Mouse (Mus musculus): ENCODE measurements around the gene Ivns1abp. TPM values are rescaled to one million over a fixed set of nuclear protein-coding genes. Genes with fewer than 3 reads are reported as not detected.

Ivns1abp gene
- polyA plus RNA-seq, 1 experiment from 2014 or later = 68.2 TPM

DNA sequence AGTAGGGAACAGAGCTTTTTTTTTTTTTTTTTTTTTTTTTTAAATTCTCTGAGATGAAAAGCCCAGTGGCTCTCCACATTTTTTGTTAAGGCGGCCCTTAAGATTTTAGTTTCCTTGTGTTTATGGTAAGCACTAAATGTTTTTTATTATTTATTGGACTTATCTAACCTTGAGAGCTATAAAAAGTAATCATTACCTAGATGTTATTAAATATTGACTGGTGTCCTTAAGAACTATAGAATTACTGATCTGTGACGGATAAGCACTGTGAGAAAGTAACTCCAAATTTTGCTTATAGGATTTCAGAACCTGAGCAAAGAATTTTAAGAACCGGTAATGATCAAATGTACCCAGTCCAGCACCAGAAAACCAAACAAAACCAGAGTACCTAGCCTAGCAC lies 11.5 kb upstream of the Ivns1abp start:
- WGBS (ENCODE audit: insufficient replicate concordance) = 77% methylated on average over 3 of the region's 3 CpGs
- Histone ChIP-seq H3K36me3 (replicated peaks; ENCODE audit: insufficient read depth, low read length) (no peaks in the 10 kb centered on the region), H3K9ac (replicated peaks) (no peak overlapping the region), H3K4me1 (ENCODE audit: insufficient read depth) (peaks cover 2% of the 10 kb centered on the region; the same call in 1 of the 2 replicates), H3K27ac (ENCODE audit: low read depth) (no peak overlapping the region), H3K9me3 (ENCODE audit: low read length) (no peaks in the 10 kb centered on the region), H3K4me3 (ENCODE audit: low read depth, low read length) (no peak overlapping the region), H3K4me2 (ENCODE audit: low read depth, low read length) (no peak overlapping the region), H3K27me3 (ENCODE audit: insufficient read depth, low read length) (no peaks in the 10 kb centered on the region)
- DNase-seq = no peak
- no peak for ATAC-seq
- no peak for TF ChIP-seq EP300 (IDR thresholded peaks at IDR 0.05; ENCODE audit: low read depth)
- no peak for TF ChIP-seq CTCF (IDR thresholded peaks at IDR 0.05; ENCODE audit: low read depth)

- no peaks in the 10 kb centered on the region for H3K36me3 ChIP-seq (replicated peaks; ENCODE audit: insufficient read depth, low read length)
- no peak overlapping the region for H3K9ac ChIP-seq (replicated peaks)
- ATAC-seq = peak; percentile 8; the same call in 1 of the 2 replicates
Observed at GRCm38 (mm10) chr1:151338234-151338633, 6.0 kb upstream of the Ivns1abp start.

DNA sequence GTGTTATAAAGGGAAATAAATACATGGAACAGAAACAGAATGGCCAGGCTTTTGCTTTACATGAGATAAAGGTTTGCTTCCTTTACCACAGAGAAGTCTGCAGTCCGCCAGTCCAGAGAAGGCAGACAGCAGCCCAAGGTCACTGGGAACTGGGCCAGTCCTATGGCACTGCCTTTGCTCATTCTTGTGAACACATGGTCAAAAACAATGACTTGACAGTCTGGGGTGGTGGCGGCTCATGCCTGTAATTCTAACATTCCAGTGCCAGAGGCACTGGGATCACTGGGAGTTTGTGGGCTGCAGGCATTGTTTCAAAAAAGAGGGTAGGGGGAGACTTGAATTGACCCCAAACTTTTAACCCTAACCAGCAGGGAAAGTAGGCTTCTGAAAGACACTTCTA lies 5.3 kb upstream of the Ivns1abp start:
- peak; percentile 80 for ATAC-seq

More at GRCm38 (mm10) chr1:151338234-151338633, 6.0 kb upstream of the Ivns1abp start:
- no peak overlapping the region for H3K4me2 ChIP-seq (ENCODE audit: low read depth, low read length)
- no peaks in the 10 kb centered on the region for H3K9me3 ChIP-seq (ENCODE audit: low read length)
- no peak for DNase-seq
- no peaks in the 10 kb centered on the region for H3K27me3 ChIP-seq (ENCODE audit: insufficient read depth, low read length)
- no peak for TF ChIP-seq CTCF (IDR thresholded peaks at IDR 0.05; ENCODE audit: low read depth)
- peak overlapping the region; percentile 79 for H3K27ac ChIP-seq (ENCODE audit: low read depth)
- peaks cover 39% of the 10 kb centered on the region for H3K4me1 ChIP-seq (ENCODE audit: insufficient read depth)
- H3K4me3 ChIP-seq (ENCODE audit: low read depth, low read length) = no peak overlapping the region

DNA sequence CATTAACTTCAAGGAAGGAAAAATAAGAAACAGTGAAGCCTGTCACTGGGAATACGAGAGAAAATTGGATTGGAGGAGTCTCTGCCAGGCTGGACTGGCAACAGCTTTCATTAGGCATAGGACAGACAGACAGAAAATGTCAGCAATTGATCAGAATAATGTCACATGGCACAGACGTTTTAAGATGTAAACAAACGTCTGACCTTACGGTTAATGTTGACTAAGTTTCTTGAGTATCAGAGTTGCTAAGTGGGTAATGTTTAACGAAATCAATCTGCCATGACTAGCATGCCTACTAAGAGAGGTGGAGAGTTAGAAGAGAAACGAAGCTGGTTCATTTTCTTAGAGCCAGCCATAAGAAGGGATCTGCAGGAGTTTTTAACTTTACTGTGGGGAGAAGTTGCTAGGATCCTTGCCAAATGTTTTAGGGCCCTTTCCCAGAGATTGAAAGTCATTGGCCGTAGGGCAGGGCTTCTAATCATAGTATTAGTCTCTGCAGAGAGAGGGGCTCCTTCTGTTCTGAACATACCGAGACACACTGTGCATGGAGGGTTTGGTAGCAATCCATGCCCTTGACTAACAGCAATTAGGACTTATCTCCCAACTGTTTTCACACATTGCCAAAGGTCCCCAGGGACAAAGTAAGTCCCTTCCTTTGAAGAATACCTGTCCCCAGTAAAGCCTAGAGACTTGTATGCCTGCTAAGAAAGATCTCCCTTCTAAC lies 2.8 kb upstream of the Ivns1abp start:
- H3K27ac ChIP-seq (ENCODE audit: low read depth) = peak overlapping the region; percentile 88
- DNase-seq (no peak), ATAC-seq (no peak)
- H3K4me3 ChIP-seq (ENCODE audit: low read depth, low read length) = no peak overlapping the region
- no peaks in the 10 kb centered on the region for H3K36me3 ChIP-seq (replicated peaks; ENCODE audit: insufficient read depth, low read length)
- H3K4me2 ChIP-seq (ENCODE audit: low read depth, low read length) = peak overlapping the region; percentile 94; the same call in 1 of the 2 replicates
- H3K4me1 ChIP-seq (ENCODE audit: insufficient read depth) = peaks cover 43% of the 10 kb centered on the region
- H3K9ac ChIP-seq (replicated peaks) = no peak overlapping the region; the same call in 1 of the 2 replicates
- no peaks in the 10 kb centered on the region for H3K27me3 ChIP-seq (ENCODE audit: insufficient read depth, low read length)
- 57% methylated on average over 8 of the region's 8 CpGs for WGBS (ENCODE audit: insufficient replicate concordance)
- TF ChIP-seq CTCF (IDR thresholded peaks at IDR 0.05; ENCODE audit: low read depth) (no peak), EP300 (IDR thresholded peaks at IDR 0.05; ENCODE audit: low read depth) (no peak)
- H3K9me3 ChIP-seq (ENCODE audit: low read length) = no peaks in the 10 kb centered on the region

More for the DNA sequence above, 5.3 kb upstream of the Ivns1abp start:
- Histone ChIP-seq H3K4me3 (ENCODE audit: low read depth, low read length) (no peak overlapping the region), H3K9me3 (ENCODE audit: low read length) (no peaks in the 10 kb centered on the region), H3K4me1 (ENCODE audit: insufficient read depth) (peaks cover 41% of the 10 kb centered on the region), H3K36me3 (replicated peaks; ENCODE audit: insufficient read depth, low read length) (no peaks in the 10 kb centered on the region), H3K27ac (ENCODE audit: low read depth) (peak overlapping the region; percentile 79), H3K4me2 (ENCODE audit: low read depth, low read length) (no peak overlapping the region), H3K27me3 (ENCODE audit: insufficient read depth, low read length) (no peaks in the 10 kb centered on the region), H3K9ac (replicated peaks) (no peak overlapping the region)
- TF ChIP-seq CTCF (IDR thresholded peaks at IDR 0.05; ENCODE audit: low read depth) (no peak), EP300 (IDR thresholded peaks at IDR 0.05; ENCODE audit: low read depth) (peak; percentile 35; the same call in 1 of the 2 replicates)
- 52% methylated on average over 2 of the region's 2 CpGs for WGBS (ENCODE audit: insufficient replicate concordance)
- DNase-seq = peak; percentile 63

DNA sequence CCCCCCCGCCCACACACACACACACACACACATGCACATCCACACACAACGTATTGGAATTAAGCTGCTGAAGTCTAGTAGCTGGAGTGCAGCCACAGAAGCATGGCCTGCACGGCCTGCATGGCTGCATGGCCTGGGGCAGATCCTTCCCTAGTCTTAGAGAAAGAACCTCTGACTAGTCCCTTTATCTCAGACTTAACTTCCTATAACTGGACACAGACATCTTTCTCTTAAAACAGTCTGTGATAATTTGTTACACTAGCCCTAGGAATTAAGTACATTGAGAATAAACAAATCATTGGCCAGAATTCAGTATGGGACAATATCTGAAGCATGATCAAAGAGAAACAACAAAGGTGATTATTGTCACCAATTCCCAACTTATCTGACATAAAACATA lies 2.0 kb upstream of the Ivns1abp start:
- ATAC-seq (no peak), DNase-seq (no peak)
- Histone ChIP-seq H3K27ac (ENCODE audit: low read depth) (peak overlapping the region; percentile 88), H3K27me3 (ENCODE audit: insufficient read depth, low read length) (no peaks in the 10 kb centered on the region), H3K4me3 (ENCODE audit: low read depth, low read length) (peak overlapping the region; percentile 91), H3K9me3 (ENCODE audit: low read length) (no peaks in the 10 kb centered on the region), H3K4me1 (ENCODE audit: insufficient read depth) (peaks cover 48% of the 10 kb centered on the region), H3K36me3 (replicated peaks; ENCODE audit: insufficient read depth, low read length) (no peaks in the 10 kb centered on the region), H3K4me2 (ENCODE audit: low read depth, low read length) (peak overlapping the region; percentile 94), H3K9ac (replicated peaks) (peak overlapping the region; percentile 87; the same call in 1 of the 2 replicates)
- WGBS (ENCODE audit: insufficient replicate concordance) = 50% methylated on average over 3 of the region's 3 CpGs
- TF ChIP-seq EP300 (IDR thresholded peaks at IDR 0.05; ENCODE audit: low read depth) = no peak

- peaks cover 46% of the 10 kb centered on the region for H3K4me1 ChIP-seq (ENCODE audit: insufficient read depth)
- no peaks in the 10 kb centered on the region for H3K27me3 ChIP-seq (ENCODE audit: insufficient read depth, low read length)
- H3K4me2 ChIP-seq (ENCODE audit: low read depth, low read length) = peak overlapping the region; percentile 94
- 9% methylated on average over 6 of the region's 6 CpGs for WGBS (ENCODE audit: insufficient replicate concordance)
- DNase-seq (peak; percentile 39), ATAC-seq (no peak)
- no peaks in the 10 kb centered on the region for H3K36me3 ChIP-seq (replicated peaks; ENCODE audit: insufficient read depth, low read length)
- peak overlapping the region; percentile 88 for H3K27ac ChIP-seq (ENCODE audit: low read depth)
- TF ChIP-seq EP300 (IDR thresholded peaks at IDR 0.05; ENCODE audit: low read depth) (no peak), CTCF (IDR thresholded peaks at IDR 0.05; ENCODE audit: low read depth) (no peak)
- H3K4me3 ChIP-seq (ENCODE audit: low read depth, low read length) = peak overlapping the region; percentile 91
- no peaks in the 10 kb centered on the region for H3K9me3 ChIP-seq (ENCODE audit: low read length)
- H3K9ac ChIP-seq (replicated peaks) = peak overlapping the region; percentile 87
Observed at GRCm38 (mm10) chr1:151342968-151343367, 1.3 kb upstream of the Ivns1abp start.
